Mouse (Mus musculus) heart, embryonic 15.5 days (tissue): ENCODE results near the gene Dennd1a. TPM values are rescaled to one million over a fixed set of nuclear protein-coding genes. Genes with fewer than 3 reads are reported as not detected.

ENCODE experiments used
- ATAC-seq: fragments of 200-750 bp; cut with Nextera tagmentation; replicated peaks from 2 replicates; pipeline ENCODE4 v1.8.0; 2017; ENCODE audit warnings: low read depth, moderate TSS enrichment; ENCODE audit not compliant: insufficient number of reproducible peaks, insufficient read depth, low FRiP score
- H3K27ac ChIP-seq: fragments of 300-500 bp; sonication (generic); 2 replicates; pipeline ENCODE4 v1.5.1; 2015; ENCODE audit warnings: mild to moderate bottlenecking, inconsistent platforms
- H3K27me3 ChIP-seq: fragments of 300-500 bp; sonication (generic); 2 replicates; pipeline ENCODE4 v1.6.1; 2015; ENCODE audit warnings: inconsistent platforms
- H3K36me3 ChIP-seq: fragments of 300-500 bp; sonication (generic); 2 replicates; pipeline ENCODE4 v1.6.1; 2015; ENCODE audit warnings: mild to moderate bottlenecking, inconsistent platforms
- H3K4me1 ChIP-seq: fragments of 300-500 bp; sonication (generic); replicated peaks from 2 replicates; pipeline ENCODE4 v1.6.1; 2015; ENCODE audit warnings: inconsistent platforms
- H3K4me2 ChIP-seq: fragments of 300-500 bp; sonication (generic); 2 replicates; pipeline ENCODE4 v1.6.1; 2015; ENCODE audit warnings: inconsistent platforms, mild to moderate bottlenecking, moderate library complexity
- H3K4me3 ChIP-seq: fragments of 300-500 bp; sonication (generic); 2 replicates; pipeline ENCODE4 v1.5.1; 2015; ENCODE audit warnings: mild to moderate bottlenecking, inconsistent platforms
- H3K9ac ChIP-seq: fragments of 300-500 bp; sonication (generic); 2 replicates; pipeline ENCODE4 v1.6.1; 2015; ENCODE audit warnings: mild to moderate bottlenecking, inconsistent platforms
- H3K9me3 ChIP-seq: fragments of 300-500 bp; sonication (generic); replicated peaks from 2 replicates; pipeline ENCODE4 v1.6.1; 2016; ENCODE audit warnings: inconsistent platforms
- WGBS: fragments of 180-500 bp; shearing (Covaris S2); methylation state at CpG from one replicate; pipeline ENCODE4 v1.1.7; 2015; ENCODE audit warnings: mixed read lengths; 5-methylcytosine and 5-hydroxymethylcytosine counted together
- polyA plus RNA-seq: library from polyadenylated mRNA; unstranded; fragments of >200 nt; fragmentation: Nextera tagmentation; extraction: Ambion mirVana; gene quantifications from 2 replicates; pipeline ENCODE4 v1.2.1, GENCODE M21; 2015

Gene Dennd1a
- polyA plus RNA-seq, 1 experiment from 2014 or later = 10.5 TPM

DNA sequence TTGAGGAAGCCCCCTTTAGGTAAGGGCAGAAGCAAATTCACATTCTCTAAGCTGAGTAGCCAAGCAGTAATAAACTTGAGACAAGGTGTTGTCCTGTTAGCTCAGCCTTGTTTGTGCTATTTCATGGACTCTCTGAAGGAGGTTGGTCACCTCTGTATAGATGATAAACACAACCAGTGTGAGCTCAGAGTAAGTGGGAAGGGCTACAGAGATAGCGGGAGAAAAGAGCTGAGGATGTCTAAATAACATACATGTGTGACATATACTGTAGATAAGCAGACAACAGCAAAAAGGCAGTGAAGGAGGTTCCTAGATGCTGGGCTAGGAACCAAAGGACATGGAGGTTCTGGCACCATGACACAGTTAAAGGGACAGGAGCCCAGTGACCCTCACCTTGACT is 286.2 kb downstream of the Dennd1a start:
- no peak overlapping the region for H3K4me3 ChIP-seq
- ATAC-seq = no peak
- H3K36me3 ChIP-seq = no peaks in the 10 kb centered on the region
- H3K27ac ChIP-seq = no peak overlapping the region
- no peaks in the 10 kb centered on the region for H3K4me1 ChIP-seq
- H3K4me2 ChIP-seq = no peak overlapping the region
- no peak overlapping the region for H3K9ac ChIP-seq
- H3K27me3 ChIP-seq = no peaks in the 10 kb centered on the region
- WGBS = 92% methylated on average over 1 of the region's 1 CpGs
- H3K9me3 ChIP-seq = no peaks in the 10 kb centered on the region

GRCm38 (mm10) chr2:37997966-37998365 is 289.2 kb downstream of the Dennd1a start:
- no peaks in the 10 kb centered on the region for H3K4me1 ChIP-seq
- no peak for ATAC-seq
- no peak overlapping the region for H3K27ac ChIP-seq
- H3K27me3 ChIP-seq = no peaks in the 10 kb centered on the region
- no peaks in the 10 kb centered on the region for H3K9me3 ChIP-seq
- no peaks in the 10 kb centered on the region for H3K36me3 ChIP-seq
- no peak overlapping the region for H3K9ac ChIP-seq
- H3K4me3 ChIP-seq = no peak overlapping the region
- 59% methylated on average over 3 of the region's 3 CpGs for WGBS
- no peak overlapping the region for H3K4me2 ChIP-seq

GRCm38 (mm10) chr2:37989091-37989490 is 298.1 kb downstream of the Dennd1a start:
- WGBS = 77% methylated on average over 3 of the region's 3 CpGs
- Histone ChIP-seq H3K9me3 (no peaks in the 10 kb centered on the region), H3K27me3 (no peaks in the 10 kb centered on the region), H3K36me3 (no peaks in the 10 kb centered on the region), H3K4me1 (no peaks in the 10 kb centered on the region), H3K9ac (no peak overlapping the region), H3K4me2 (no peak overlapping the region), H3K27ac (no peak overlapping the region), H3K4me3 (no peak overlapping the region)
- no peak for ATAC-seq

DNA sequence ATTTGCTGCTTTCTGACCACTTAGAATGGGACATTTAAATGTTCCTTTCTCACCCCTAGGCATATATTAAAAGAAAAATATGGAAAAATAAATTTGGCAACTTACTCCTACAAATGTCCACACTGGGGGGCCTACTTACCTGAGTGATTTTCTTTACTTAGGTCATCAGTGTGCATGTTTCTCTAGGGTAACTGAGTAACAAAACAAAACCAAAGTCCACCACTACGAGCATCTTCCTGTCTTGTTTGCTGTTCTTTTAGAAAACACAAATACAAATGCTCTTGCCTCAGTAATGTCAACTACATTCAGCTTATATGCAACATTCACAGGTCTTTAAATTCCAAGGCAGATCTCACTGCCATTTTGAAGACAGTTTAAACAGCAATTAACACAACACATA is 298.9 kb downstream of the Dennd1a start:
- Histone ChIP-seq H3K4me3 (no peak overlapping the region), H3K9me3 (no peaks in the 10 kb centered on the region), H3K36me3 (no peaks in the 10 kb centered on the region), H3K27me3 (no peaks in the 10 kb centered on the region), H3K4me1 (no peaks in the 10 kb centered on the region), H3K27ac (no peak overlapping the region), H3K4me2 (no peak overlapping the region), H3K9ac (no peak overlapping the region)
- 84% methylated on average over 1 of the region's 1 CpGs for WGBS
- ATAC-seq = no peak

GRCm38 (mm10) chr2:37985690-37986222 is 301.4 kb downstream of the Dennd1a start:
- Histone ChIP-seq H3K4me1 (no peaks in the 10 kb centered on the region), H3K27me3 (no peaks in the 10 kb centered on the region), H3K27ac (no peak overlapping the region), H3K4me3 (no peak overlapping the region), H3K9ac (no peak overlapping the region), H3K36me3 (no peaks in the 10 kb centered on the region), H3K4me2 (no peak overlapping the region), H3K9me3 (no peaks in the 10 kb centered on the region)
- 57% methylated on average over 5 of the region's 5 CpGs for WGBS
- ATAC-seq = no peak

- ATAC-seq = no peak
- Histone ChIP-seq H3K4me1 (no peaks in the 10 kb centered on the region), H3K4me3 (no peak overlapping the region), H3K4me2 (no peak overlapping the region), H3K27me3 (no peaks in the 10 kb centered on the region), H3K27ac (no peak overlapping the region), H3K9me3 (no peaks in the 10 kb centered on the region), H3K9ac (no peak overlapping the region), H3K36me3 (no peaks in the 10 kb centered on the region)
- 88% methylated on average over 1 of the region's 1 CpGs for WGBS
Observed at GRCm38 (mm10) chr2:37982714-37983113, 304.5 kb downstream of the Dennd1a start.

- H3K9me3 ChIP-seq = no peaks in the 10 kb centered on the region
- ATAC-seq = no peak
Observed at GRCm38 (mm10) chr2:37981562-37982403, 305.4 kb downstream of the Dennd1a start.

GRCm38 (mm10) chr2:37974201-37974600 is 313.0 kb downstream of the Dennd1a start:
- no peak overlapping the region for H3K27ac ChIP-seq
- no peak for ATAC-seq
- WGBS = 86% methylated on average over 3 of the region's 3 CpGs
- H3K27me3 ChIP-seq = no peaks in the 10 kb centered on the region
- no peak overlapping the region for H3K4me2 ChIP-seq
- H3K4me1 ChIP-seq = peaks cover 8% of the 10 kb centered on the region
- no peak overlapping the region for H3K9ac ChIP-seq
- no peaks in the 10 kb centered on the region for H3K36me3 ChIP-seq
- no peaks in the 10 kb centered on the region for H3K9me3 ChIP-seq
- H3K4me3 ChIP-seq = no peak overlapping the region

More at GRCm38 (mm10) chr2:37981562-37982403, 305.4 kb downstream of the Dennd1a start:
- Histone ChIP-seq H3K4me3 (no peak overlapping the region), H3K4me1 (no peaks in the 10 kb centered on the region), H3K36me3 (no peaks in the 10 kb centered on the region), H3K4me2 (no peak overlapping the region), H3K27me3 (no peaks in the 10 kb centered on the region), H3K9ac (no peak overlapping the region), H3K27ac (no peak overlapping the region)
- 62% methylated on average over 15 of the region's 15 CpGs for WGBS

- Histone ChIP-seq H3K36me3 (no peaks in the 10 kb centered on the region), H3K9me3 (no peaks in the 10 kb centered on the region), H3K4me1 (peaks cover 8% of the 10 kb centered on the region), H3K27ac (no peak overlapping the region), H3K9ac (no peak overlapping the region), H3K4me3 (no peak overlapping the region), H3K4me2 (no peak overlapping the region), H3K27me3 (no peaks in the 10 kb centered on the region)
- 77% methylated on average over 6 of the region's 6 CpGs for WGBS
- ATAC-seq = no peak
Observed at GRCm38 (mm10) chr2:37972621-37973020, 314.6 kb downstream of the Dennd1a start.

GRCm38 (mm10) chr2:37971726-37972125 is 315.5 kb downstream of the Dennd1a start:
- WGBS = 89% methylated on average over 1 of the region's 1 CpGs
- ATAC-seq = no peak

GRCm38 (mm10) chr2:37969713-37970485 is 317.3 kb downstream of the Dennd1a start:
- Histone ChIP-seq H3K27ac (no peak overlapping the region), H3K9me3 (no peaks in the 10 kb centered on the region), H3K27me3 (no peaks in the 10 kb centered on the region), H3K9ac (no peak overlapping the region), H3K36me3 (no peaks in the 10 kb centered on the region), H3K4me1 (peaks cover 8% of the 10 kb centered on the region), H3K4me2 (no peak overlapping the region), H3K4me3 (no peak overlapping the region)
- no peak for ATAC-seq
- WGBS = 63% methylated on average over 5 of the region's 5 CpGs

More at GRCm38 (mm10) chr2:37971726-37972125, 315.5 kb downstream of the Dennd1a start:
- H3K9ac ChIP-seq = no peak overlapping the region
- H3K4me2 ChIP-seq = no peak overlapping the region
- H3K4me1 ChIP-seq = peaks cover 8% of the 10 kb centered on the region
- no peaks in the 10 kb centered on the region for H3K36me3 ChIP-seq
- H3K4me3 ChIP-seq = no peak overlapping the region
- H3K9me3 ChIP-seq = no peaks in the 10 kb centered on the region
- no peaks in the 10 kb centered on the region for H3K27me3 ChIP-seq
- H3K27ac ChIP-seq = no peak overlapping the region
